17 mouse cellular contexts compared by ENCODE assay signal in the genomic region with DNA sequence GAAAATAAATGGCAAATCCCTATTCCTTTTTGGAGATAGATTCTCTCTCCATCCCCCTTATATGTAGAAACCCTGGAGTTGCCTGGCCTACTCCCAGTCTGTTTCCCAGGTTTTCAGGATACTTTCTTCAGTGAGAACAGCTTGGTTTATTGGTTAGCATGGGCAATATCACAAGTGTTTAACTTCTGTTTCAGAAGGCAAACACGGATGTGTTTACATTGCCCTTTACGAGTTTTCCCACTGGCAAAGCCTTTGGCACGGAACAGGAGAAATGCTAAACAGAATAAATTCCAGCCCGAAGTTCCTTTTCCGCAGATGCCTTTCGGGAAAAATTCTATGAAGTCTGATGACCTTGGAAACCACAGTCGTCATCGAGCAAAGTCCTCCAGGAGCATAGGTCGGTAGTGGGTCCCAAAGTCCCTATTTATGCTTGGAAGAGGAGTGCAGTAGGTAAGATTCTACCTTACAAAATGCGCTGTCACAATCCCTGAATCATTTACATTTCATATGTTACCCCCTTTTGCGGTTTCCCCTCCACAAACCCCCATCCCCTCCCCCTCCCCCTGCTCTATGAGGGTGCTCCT. TPM values are rescaled to one million over a fixed set of nuclear protein-coding genes. Genes with fewer than 3 reads are reported as not detected.
DNase-seq lines count a peak whose midpoint lies in the region; ATAC-seq and TF ChIP-seq lines count a peak whose summit lies in the region.
"Had no signal": no experiment of that assay in that cellular context is flagged by ENCODE, and none has a peak within 500 bp of the region (broad histone marks: within the 10 kb centered on the region; RNA-seq: fewer than 3 reads in every experiment).

No protein-coding gene starts in this region.

- ATAC-seq in heart, embryonic 15.5 days (replicated peaks; ENCODE audit: insufficient number of reproducible peaks, insufficient read depth, low FRiP score, low read depth): no peak
- no peak for ATAC-seq in liver, embryonic 14.5 days (ENCODE audit: insufficient read depth)
- ATAC-seq in intestine, embryonic 16.5 days: peak; percentile 27
- ATAC-seq: forebrain, embryonic 15.5 days; hindbrain, embryonic 16.5 days had no signal

- intact Hi-C loops in heart, postnatal 10 days (cut with DNase I): no loop called here
- intact Hi-C loops in gastrocnemius, postnatal 14 days (cut with DNase I; ENCODE audit: low total_unique reads): no loop called here

- whole genome bisulfite sequencing in heart, embryonic 15.5 days: 74% methylated on average over 11 of the region's 11 CpGs
- WGBS in liver, embryonic 14.5 days (ENCODE audit: insufficient replicate concordance): 50% methylated on average over 11 of the region's 11 CpGs
- 40% methylated on average over 11 of the region's 11 CpGs for WGBS in intestine, embryonic 16.5 days

- peaks cover 21% of the 10 kb centered on the region for H3K4me1 ChIP-seq in heart, embryonic 15.5 days (replicated peaks)
- peaks cover 0 to 9% of the 10 kb centered on the region in 2 experiments; a peak in 2 of 4 replicates for H3K4me1 ChIP-seq in liver, embryonic 14.5 days (replicated peaks; ENCODE audit: control insufficient read depth in 2 of 2, insufficient read depth in 2 of 2, low read length in 1 of 2)
- H3K4me1 ChIP-seq in intestine, embryonic 16.5 days (ENCODE audit: control insufficient read depth, insufficient read depth, low read length): peaks cover 12% of the 10 kb centered on the region
- H3K4me1 ChIP-seq: forebrain, embryonic 15.5 days; midbrain, embryonic 10.5 days had no signal

- H3K4me2 ChIP-seq in heart, embryonic 15.5 days: no peak overlapping the region
- H3K4me2 ChIP-seq in liver, embryonic 14.5 days (ENCODE audit: low read depth): 0 out of 2 replicates have a peak overlapping the region, but pooled peaks have one; percentile 8
- H3K4me2 ChIP-seq in intestine, embryonic 16.5 days (ENCODE audit: low read depth, low read length): 0 out of 2 replicates have a peak overlapping the region, but pooled peaks have one; percentile 7
- H3K4me2 ChIP-seq: forebrain, embryonic 15.5 days; limb, embryonic 15.5 days had no signal

- H3K27me3 ChIP-seq in heart, embryonic 15.5 days: no peaks in the 10 kb centered on the region
- H3K27me3 ChIP-seq in liver, embryonic 14.5 days (ENCODE audit: control insufficient read depth, insufficient read depth, low read length): no peaks in the 10 kb centered on the region
- no peaks in the 10 kb centered on the region for H3K27me3 ChIP-seq in intestine, embryonic 16.5 days (replicated peaks; ENCODE audit: control insufficient read depth, insufficient read depth, low read length)
- H3K27me3 ChIP-seq: forebrain, embryonic 15.5 days; limb, embryonic 15.5 days had no signal

- peak overlapping the region; percentile 82; the same call in 1 of the 2 replicates for H3K27ac ChIP-seq in heart, embryonic 15.5 days
- no peak overlapping the region for H3K27ac ChIP-seq in liver, embryonic 14.5 days
- H3K27ac ChIP-seq in intestine, embryonic 16.5 days (ENCODE audit: low read length): no peak overlapping the region
- H3K27ac ChIP-seq: forebrain, embryonic 15.5 days; gastrocnemius, adult 2 months; limb, embryonic 15.5 days; midbrain, embryonic 10.5 days had no signal

- H3K9ac ChIP-seq in heart, embryonic 15.5 days: no peak overlapping the region
- no peak overlapping the region for H3K9ac ChIP-seq in liver, embryonic 14.5 days (replicated peaks)
- no peak overlapping the region for H3K9ac ChIP-seq in intestine, embryonic 16.5 days (ENCODE audit: low read depth, low read length)
- H3K9ac ChIP-seq: forebrain, embryonic 15.5 days; limb, embryonic 15.5 days had no signal

- no peak for TF ChIP-seq CTCF in liver, embryonic 14.5 days (IDR thresholded peaks at IDR 0.05; ENCODE audit: low read depth)

- H3K36me3 ChIP-seq in heart, embryonic 15.5 days: no peaks in the 10 kb centered on the region
- H3K36me3 ChIP-seq in liver, embryonic 14.5 days (replicated peaks; ENCODE audit: control insufficient read depth, insufficient read depth, low read depth): no peaks in the 10 kb centered on the region
- no peaks in the 10 kb centered on the region for H3K36me3 ChIP-seq in intestine, embryonic 16.5 days (ENCODE audit: control insufficient read depth, insufficient read depth, low read length)
- H3K36me3 ChIP-seq: forebrain, embryonic 15.5 days; limb, embryonic 15.5 days; midbrain, embryonic 10.5 days had no signal

- no peak overlapping the region for H3K4me3 ChIP-seq in heart, embryonic 15.5 days
- no peak overlapping the region for H3K4me3 ChIP-seq in liver, embryonic 14.5 days (ENCODE audit: insufficient read depth in 1 of 2, low read depth in 2 of 2, low read length in 2 of 2)
- no peak overlapping the region for H3K4me3 ChIP-seq in intestine, embryonic 16.5 days (ENCODE audit: low read length)
- H3K4me3 ChIP-seq: forebrain, embryonic 15.5 days; gastrocnemius, adult 2 months; limb, embryonic 15.5 days; midbrain, embryonic 10.5 days had no signal

- no peak for DNase-seq in heart, postnatal 10 days
- no peak for DNase-seq in liver, embryonic 14.5 days (ENCODE audit: low read depth in 3 of 3, low spot score in 3 of 3)
- no peak for DNase-seq in liver
- DNase-seq in lung, postnatal 25 days (ENCODE audit: low spot score): peak; percentile 36
- DNase-seq in gastrocnemius, postnatal 14 days: no peak
- DNase-seq in cerebellum, adult 9-11 months: no peak
- DNase-seq: adrenal gland, postnatal 36 days; cerebellum, postnatal 14 days; gastrocnemius, adult 2 months; heart, adult 2 months; thymus, postnatal 4 days had no signal

- no peaks in the 10 kb centered on the region for H3K9me3 ChIP-seq in heart, embryonic 15.5 days (replicated peaks)
- no peaks in the 10 kb centered on the region for H3K9me3 ChIP-seq in liver, embryonic 14.5 days (ENCODE audit: control insufficient read depth, low read length)
- H3K9me3 ChIP-seq in intestine, embryonic 16.5 days (ENCODE audit: control insufficient read depth, low read length): no peaks in the 10 kb centered on the region
- H3K9me3 ChIP-seq: forebrain, embryonic 15.5 days; limb, embryonic 15.5 days; midbrain, embryonic 10.5 days had no signal

- no peak for TF ChIP-seq EP300 in liver, embryonic 14.5 days (IDR thresholded peaks at IDR 0.05; ENCODE audit: low read depth)

RNA-seq across cellular contexts. Expression of gene Pde4d, which starts 1.3 kb away (rescaled TPM):
- 23.8 and 25.7 TPM in 2 replicates for polyA plus RNA-seq in heart, embryonic 15.5 days (2015; fragmentation: Nextera tagmentation; extraction: Ambion mirVana)
- 10 to 100 TPM; 42.0 to 50.9 TPM for total RNA-seq in heart, postnatal 10 days (2021)
- polyA plus RNA-seq in liver, embryonic 14.5 days (2012; rRNA removed): 4.2 and 4.9 TPM in 2 replicates
- 8.6 and 10.2 TPM in 2 replicates for polyA plus RNA-seq in liver, embryonic 14.5 days (2014; fragmentation: Nextera tagmentation; extraction: Ambion mirVana)
- 23.5 and 25.3 TPM in 2 replicates for polyA plus RNA-seq in intestine, embryonic 16.5 days (2015; fragmentation: Nextera tagmentation; extraction: Ambion mirVana)
- total RNA-seq in gastrocnemius, postnatal 14 days (2021): 100 to 1,000 TPM in 1 of 2 experiments, 10 to 100 TPM in 1; 91.2 to 126 TPM
